Mouse (Mus musculus) embryonic fibroblast, embryonic 13.5 days (primary cell): ENCODE data around the gene Ergic1.

Experiments
- CTCF ChIP-seq: IDR thresholded peaks from 2 replicates; pipeline ENCODE4 v1.5.1; 2011; ENCODE audit warnings: mild to moderate bottlenecking, control low read depth, low read length, moderate library complexity, borderline replicate concordance; ENCODE audit not compliant: insufficient read depth
- POLR2A ChIP-seq: IDR thresholded peaks from 2 replicates; pipeline ENCODE4 v1.6.1; 2011; ENCODE audit warnings: low read depth, mild to moderate bottlenecking, control low read depth, low read length, moderate library complexity

DNA sequence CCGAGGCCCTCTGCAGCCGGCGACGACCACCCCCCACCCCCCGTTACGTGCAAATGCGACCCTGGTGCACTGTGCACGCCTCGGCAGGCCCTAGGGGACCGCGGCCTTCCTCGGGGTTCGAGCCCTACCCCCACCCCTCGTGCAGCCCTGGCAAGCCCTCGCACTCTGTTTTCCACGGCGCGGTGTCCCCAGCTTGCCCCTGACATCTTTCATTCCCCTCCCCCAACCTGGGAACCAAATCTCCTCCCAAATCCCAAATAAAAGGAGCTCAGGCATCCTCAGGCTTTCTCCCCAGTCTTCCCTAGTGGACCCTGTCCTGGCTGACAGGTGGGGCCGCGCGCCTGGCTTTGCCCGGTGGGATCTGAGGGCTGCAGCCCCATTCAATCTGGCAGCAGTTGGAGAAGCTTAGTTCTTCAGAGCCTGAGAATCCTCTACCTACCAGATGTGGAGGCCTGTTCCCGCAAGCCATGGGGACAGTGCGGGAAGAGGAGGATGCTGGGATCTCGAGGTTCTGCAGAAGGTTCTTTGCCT, 427 bp downstream of the Ergic1 start, which contains the start of gene Dusp1:
- TF ChIP-seq CTCF (no peak), POLR2A (no peak)
